Mouse (Mus musculus) cortical plate, adult 2 months (tissue): ENCODE measurements around the gene Xrcc2.

Experiments
- CTCF ChIP-seq: fragments of 200-500 bp; IDR thresholded peaks from 2 replicates; pipeline ENCODE4 v1.5.1; 2011; ENCODE audit warnings: mild to moderate bottlenecking, control low read depth, low read length; ENCODE audit not compliant: insufficient read depth; ENCODE audit errors: extremely low read depth
- POLR2A ChIP-seq: fragments of 200-500 bp; IDR thresholded peaks from 2 replicates; pipeline ENCODE4 v1.6.1; 2011; ENCODE audit warnings: mild to moderate bottlenecking, low read length, control low read depth; ENCODE audit not compliant: insufficient read depth; ENCODE audit errors: extremely low read depth

DNA sequence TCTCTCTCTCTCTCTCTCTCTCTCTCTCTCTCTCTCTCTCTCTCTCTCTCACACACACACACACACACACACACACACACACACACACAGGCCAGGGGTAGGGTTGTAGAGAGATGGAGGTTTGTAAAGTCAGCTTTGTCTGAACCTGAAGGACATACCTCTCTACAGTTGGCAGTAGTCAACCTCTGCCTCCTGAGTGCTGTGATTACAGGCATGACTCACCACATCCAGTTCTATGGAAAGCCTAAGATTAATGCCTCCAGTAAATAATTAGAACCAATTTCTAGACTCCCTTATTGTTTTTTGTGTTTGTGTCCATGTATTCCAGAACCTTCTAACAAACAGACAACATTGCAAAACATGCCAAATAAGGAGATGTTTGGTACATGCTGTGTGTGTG, 42.3 kb upstream of the Xrcc2 start:
- TF ChIP-seq POLR2A (no peak), CTCF (no peak)
